Mouse (Mus musculus): ENCODE data around the gene Ngp.

Gene Ngp

GRCm38 (mm10) chr9:110433045-110433444 is 13.5 kb downstream of the Ngp start:
- DNase-seq (ENCODE audit: low spot score in 2 of 2) = no peak

DNA sequence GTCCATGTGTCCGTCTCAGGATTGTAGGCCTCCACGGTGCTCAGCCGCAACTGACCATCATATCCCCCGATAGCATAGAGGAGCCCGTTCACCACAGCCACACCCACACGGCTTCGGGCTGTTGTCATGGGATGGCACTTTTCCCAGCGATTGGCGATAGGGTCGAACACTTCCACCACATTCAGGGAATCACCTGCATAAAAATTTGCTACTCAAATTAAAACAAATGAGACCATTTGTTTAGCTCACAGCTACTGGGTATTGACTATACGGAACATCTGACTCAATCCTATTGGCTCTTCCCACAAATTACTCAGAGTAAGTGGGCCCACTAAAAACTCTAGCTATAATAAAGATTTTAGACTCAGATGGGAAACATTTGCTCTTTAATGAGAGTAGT is 16.5 kb downstream of the Ngp start:
- no peak for DNase-seq (ENCODE audit: low spot score in 2 of 2)

DNA sequence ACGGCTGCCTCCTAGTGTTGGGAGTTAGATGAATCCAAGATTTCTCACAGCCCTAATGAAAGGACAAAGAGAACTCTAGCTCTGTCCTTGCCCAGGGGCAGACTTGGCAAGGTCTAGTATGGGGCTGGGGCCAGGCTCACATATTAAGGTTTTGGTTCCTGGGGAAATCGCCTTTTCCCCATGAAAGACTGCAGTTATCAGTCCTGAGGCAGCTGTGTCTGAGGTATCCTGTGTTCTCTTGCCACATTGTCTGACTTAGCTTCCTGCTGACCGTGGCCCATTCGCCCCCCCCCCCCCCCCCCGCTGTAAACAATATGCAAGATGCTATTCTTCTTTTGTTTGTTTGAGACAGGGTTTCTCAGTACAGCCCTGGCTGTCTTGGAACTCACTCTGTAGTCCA is 20.5 kb downstream of the Ngp start:
- no peak for DNase-seq (ENCODE audit: low spot score in 2 of 2)

DNA sequence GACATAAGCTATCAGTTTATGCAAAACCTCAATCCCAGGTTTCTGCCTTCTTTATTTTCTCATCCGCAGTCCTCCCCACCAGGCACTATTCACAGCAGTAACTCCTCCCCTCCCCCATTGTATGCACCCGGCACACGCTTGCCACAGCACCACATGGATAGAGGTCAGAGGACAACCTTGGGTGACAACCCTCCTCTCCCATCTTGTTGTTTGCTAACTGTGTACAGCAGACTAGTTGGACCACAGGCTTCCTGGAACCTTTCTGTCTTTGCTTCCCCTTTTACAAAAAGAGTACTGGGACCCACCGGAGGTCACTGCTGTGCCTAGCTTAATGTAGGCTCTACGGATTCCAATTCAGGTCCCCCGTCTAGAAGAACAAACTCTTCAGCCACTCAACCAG is 21.0 kb downstream of the Ngp start:
- no peak for DNase-seq (ENCODE audit: low spot score in 2 of 2)

DNA sequence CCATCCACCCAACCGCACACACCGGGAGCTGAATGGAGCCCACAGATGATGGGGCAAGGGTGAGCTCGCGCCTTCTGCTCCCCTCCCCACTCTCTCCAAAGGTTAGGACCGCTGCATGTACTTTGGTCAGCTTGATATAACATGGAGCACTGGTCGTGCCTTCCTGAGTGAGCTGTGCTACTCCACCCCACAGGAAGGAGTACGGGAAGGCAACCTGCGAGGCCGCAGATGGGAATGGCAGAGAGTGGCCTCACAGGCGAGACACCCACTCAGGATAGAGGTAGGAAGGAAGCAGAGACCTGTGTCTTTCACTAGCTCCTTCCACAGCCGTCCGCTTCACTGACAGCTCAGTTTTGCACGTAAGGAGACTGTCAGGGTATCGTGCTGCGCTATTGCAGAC is 28.8 kb downstream of the Ngp start:
- DNase-seq (ENCODE audit: low spot score in 2 of 2) = no peak

DNA sequence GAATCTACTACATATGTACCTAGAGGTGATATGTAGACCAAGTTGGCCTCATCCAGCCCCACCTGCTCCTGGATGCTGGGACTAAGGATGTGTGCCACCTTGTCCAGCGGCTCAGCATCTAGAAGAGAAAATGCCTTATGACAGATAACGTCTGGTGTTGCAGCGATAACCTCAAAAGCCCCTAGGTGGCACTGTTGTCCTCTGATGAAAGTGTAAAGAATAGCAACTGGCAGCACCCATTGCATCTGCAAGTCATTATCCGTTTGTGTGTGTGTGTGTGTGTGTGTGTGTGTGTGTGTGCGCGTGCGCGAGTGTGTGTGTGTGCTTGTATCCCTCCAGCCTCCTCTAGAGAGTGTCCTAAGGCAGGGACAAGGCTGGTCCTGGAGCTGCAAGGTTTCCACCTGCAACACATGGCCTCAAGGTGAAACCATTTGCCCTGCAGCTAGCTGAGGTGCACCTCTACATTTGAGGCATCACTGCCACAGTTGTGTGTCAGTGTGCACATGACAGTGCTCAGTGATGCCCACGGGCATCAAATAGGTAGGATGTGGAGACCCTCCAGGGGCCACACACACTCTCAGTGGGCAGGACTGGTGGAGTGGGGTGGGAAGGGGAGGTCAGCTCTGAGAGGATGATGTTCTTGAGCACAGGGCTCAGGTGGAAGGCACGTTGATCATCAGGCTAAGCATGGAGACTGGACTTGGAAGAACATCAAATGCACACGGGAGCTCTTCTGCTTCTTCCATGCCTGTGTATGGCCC is 29.5 kb downstream of the Ngp start:
- peak; percentile 68 to 80 for DNase-seq (ENCODE audit: low spot score in 2 of 2)

- DNase-seq (ENCODE audit: low spot score in 2 of 2) = no peak
Measured at GRCm38 (mm10) chr9:110452523-110452922, 33.0 kb downstream of the Ngp start.

GRCm38 (mm10) chr9:110457926-110458325 is 38.4 kb downstream of the Ngp start:
- no peak for DNase-seq (ENCODE audit: low spot score in 2 of 2)

GRCm38 (mm10) chr9:110459145-110459727 is 39.7 kb downstream of the Ngp start:
- no peak for DNase-seq (ENCODE audit: low spot score in 2 of 2)

DNA sequence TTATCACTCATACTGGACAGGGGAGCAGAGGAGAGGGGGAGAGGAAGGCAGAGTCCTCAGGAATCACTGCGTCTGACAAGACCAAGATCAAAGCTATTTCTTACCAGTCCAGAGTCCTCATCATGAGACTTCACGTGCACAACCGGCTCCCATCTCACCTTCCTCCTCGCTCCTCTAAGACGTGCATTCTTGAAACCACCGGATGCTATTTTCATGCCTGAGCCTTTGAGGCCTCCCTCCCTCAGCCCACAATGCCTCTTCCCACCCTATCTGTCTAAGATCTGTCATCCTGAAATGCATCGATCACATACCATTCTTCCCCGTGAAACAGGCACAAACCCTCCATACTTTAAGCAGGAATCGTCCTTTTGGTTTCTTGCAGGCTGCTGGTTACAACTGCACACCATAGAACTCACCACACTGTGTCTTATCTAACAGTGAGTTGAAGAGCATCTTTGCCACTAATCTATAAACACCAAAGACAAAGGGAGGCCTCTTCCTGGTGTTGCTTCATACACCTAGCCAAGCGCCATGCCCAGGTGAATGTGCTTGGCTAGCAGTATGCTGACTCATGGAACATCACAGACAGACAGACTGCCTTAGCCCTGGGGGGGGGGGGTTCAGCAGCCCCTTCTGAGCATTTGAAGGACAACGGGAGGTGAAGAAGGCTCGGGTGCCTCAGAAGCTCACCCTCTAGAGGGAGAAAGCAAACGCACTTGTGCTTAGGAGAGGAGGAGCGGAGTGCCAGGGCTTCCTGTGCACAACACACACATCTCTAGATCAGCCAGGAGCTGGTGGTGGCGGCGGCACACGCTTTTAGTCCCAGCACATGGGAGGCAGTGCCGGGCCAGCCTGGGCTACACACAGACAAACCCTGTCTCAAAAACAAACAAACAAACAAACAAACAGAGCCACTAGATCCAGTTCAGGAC is 41.6 kb downstream of the Ngp start:
- DNase-seq (ENCODE audit: low spot score in 2 of 2) = no peak

DNA sequence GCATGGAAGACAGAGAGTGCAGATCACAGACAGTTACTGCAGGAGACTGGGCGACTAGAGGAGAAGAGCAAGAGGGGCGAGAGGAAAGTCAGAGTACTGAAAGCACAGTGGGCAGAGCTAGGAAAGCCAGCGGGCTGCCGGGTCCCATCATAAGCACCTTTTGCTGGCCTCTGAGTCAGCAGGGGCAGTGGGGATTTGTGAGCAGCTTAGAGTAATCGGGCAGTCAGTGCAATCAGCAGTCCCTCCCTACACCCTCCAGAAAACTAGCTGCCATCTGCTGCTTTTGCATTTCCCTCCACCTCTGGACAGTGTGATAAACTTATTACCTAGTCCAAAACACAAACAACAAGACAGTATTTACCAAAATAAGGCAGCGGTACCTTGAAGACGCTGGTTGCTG is 42.8 kb downstream of the Ngp start:
- no peak for DNase-seq (ENCODE audit: low spot score in 2 of 2)

DNA sequence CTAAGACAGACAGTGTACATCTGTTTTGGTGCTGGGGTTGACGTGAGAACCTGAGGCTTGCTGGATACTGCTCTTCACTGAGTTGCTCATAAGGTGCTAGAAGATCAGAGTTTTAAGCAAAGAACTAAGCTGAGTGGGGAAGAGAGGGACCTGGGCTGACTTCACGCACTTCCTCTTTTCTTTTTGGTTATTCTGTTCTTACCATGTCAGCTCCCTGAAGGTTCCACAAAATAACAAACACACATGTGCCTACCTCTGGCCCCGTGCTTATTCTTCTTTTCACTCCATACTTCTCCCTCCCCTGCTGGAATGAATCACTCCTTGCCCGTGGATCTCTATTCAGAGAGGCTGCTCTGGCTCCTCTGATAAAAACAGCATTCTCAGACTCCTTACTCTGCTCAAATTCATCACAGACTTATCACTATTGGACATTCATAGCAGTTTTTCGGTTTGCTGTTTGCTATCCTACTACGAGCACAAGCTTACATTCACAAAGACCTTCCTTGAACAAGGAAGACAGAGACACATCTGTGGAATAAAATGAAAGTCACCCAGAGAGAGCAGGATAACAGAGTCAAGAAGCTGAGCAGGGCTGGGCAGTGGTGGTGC is 44.5 kb downstream of the Ngp start:
- DNase-seq (ENCODE audit: low spot score in 2 of 2) = no peak

- no peak for DNase-seq (ENCODE audit: low spot score in 2 of 2)
Measured at GRCm38 (mm10) chr9:110465336-110465735, 45.8 kb downstream of the Ngp start.

GRCm38 (mm10) chr9:110466179-110466578 is 46.6 kb downstream of the Ngp start:
- no peak for DNase-seq (ENCODE audit: low spot score in 2 of 2)
